Mouse (Mus musculus) CH12.LX (cell line): ENCODE measurements around the gene Hist1h1t.

Source experiments
- CTCF ChIP-seq, 2 experiments: IDR thresholded peaks in 1 of 2; conservative IDR thresholded peaks in 1 of 2; 2 replicates each; pipeline ENCODE4 v1.5.1; 2011 to 2012; ENCODE audit warnings: low read depth in 2 of 2, low read length in 2 of 2, improper control_type of control experiment in 1 of 2, inconsistent platforms in 1 of 2, mild to moderate bottlenecking in 1 of 2, moderate library complexity in 1 of 2
- NELFE ChIP-seq: IDR thresholded peaks from 2 replicates; pipeline ENCODE4 v1.6.1; 2011; ENCODE audit warnings: low read depth, low read length, improper control_type of control experiment
- POLR2A ChIP-seq: IDR thresholded peaks from 2 replicates; pipeline ENCODE4 v1.6.1; 2011; ENCODE audit warnings: low read depth, mild to moderate bottlenecking, improper control_type of control experiment, low read length
- RCOR1 ChIP-seq: conservative IDR thresholded peaks from 2 replicates; pipeline ENCODE4 v1.6.1; 2012; ENCODE audit warnings: low read depth, mild to moderate bottlenecking, inconsistent platforms, low read length, improper control_type of control experiment

GRCm38 (mm10) chr13:23685966-23686365 lies 9.6 kb upstream of the Hist1h1t start:
- TF ChIP-seq CTCF (conservative IDR thresholded peaks at IDR 0.05 in 1 of 2, IDR thresholded peaks at IDR 0.05 in 1 of 2; ENCODE audit: low read depth in 2 of 2, low read length in 2 of 2) (no peak), NELFE (no peak), POLR2A (no peak), RCOR1 (no peak)
